Mouse (Mus musculus) spleen, adult 2 months (tissue): ENCODE results near the gene Aktip.
A peak's percentile ranks its signal among the peaks of the same experiment; 100 is the strongest.

Experiments used
- CTCF ChIP-seq: fragments of 200-500 bp; IDR thresholded peaks from 2 replicates; pipeline ENCODE4 v1.5.1; 2011; ENCODE audit warnings: mild to moderate bottlenecking, inconsistent platforms; ENCODE audit not compliant: insufficient read depth, insufficient read length, insufficient replicate concordance; ENCODE audit errors: extremely low read depth
- POLR2A ChIP-seq: fragments of 200-500 bp; IDR thresholded peaks from 2 replicates; pipeline ENCODE4 v1.6.1; 2011; ENCODE audit warnings: low read depth, low read length, inconsistent platforms

GRCm38 (mm10) chr8:91069834-91070233 is 129.9 kb downstream of the Aktip start, which contains the start of gene Rbl2:
- TF ChIP-seq POLR2A (peak; percentile 26), CTCF (no peak)
